Mouse (Mus musculus) hindbrain, embryonic 13.5 days (tissue): ENCODE data around the gene Spata18. TPM values are rescaled to one million over a fixed set of nuclear protein-coding genes. Genes with fewer than 3 reads are reported as not detected.
A peak's percentile ranks its signal among the peaks of the same experiment; 100 is the strongest.

Source experiments
- ATAC-seq: fragments of 200-750 bp; cut with Nextera tagmentation; 2 replicates; pipeline ENCODE4 v1.8.0; 2017; ENCODE audit warnings: moderate TSS enrichment; ENCODE audit not compliant: low FRiP score
- H3K27ac ChIP-seq: fragments of 300-500 bp; sonication (generic); 2 replicates; pipeline ENCODE4 v1.5.1; 2015; ENCODE audit warnings: inconsistent platforms, mild to moderate bottlenecking, moderate library complexity
- H3K27me3 ChIP-seq: fragments of 300-500 bp; sonication (generic); 2 replicates; pipeline ENCODE4 v1.6.1; 2015; ENCODE audit warnings: mild to moderate bottlenecking, inconsistent platforms
- H3K36me3 ChIP-seq: fragments of 300-500 bp; sonication (generic); 2 replicates; pipeline ENCODE4 v1.6.1; 2015; ENCODE audit warnings: mild to moderate bottlenecking, inconsistent platforms
- H3K4me1 ChIP-seq: fragments of 300-500 bp; sonication (generic); replicated peaks from 2 replicates; pipeline ENCODE4 v1.6.1; 2015; ENCODE audit warnings: inconsistent platforms
- H3K4me2 ChIP-seq: fragments of 300-500 bp; sonication (generic); 2 replicates; pipeline ENCODE4 v1.6.1; 2015; ENCODE audit warnings: inconsistent platforms, mild to moderate bottlenecking, moderate library complexity
- H3K4me3 ChIP-seq: fragments of 300-500 bp; sonication (generic); 2 replicates; pipeline ENCODE4 v1.5.1; 2015; ENCODE audit warnings: mild to moderate bottlenecking, inconsistent platforms
- H3K9ac ChIP-seq: fragments of 300-500 bp; sonication (generic); 2 replicates; pipeline ENCODE4 v1.6.1; 2015; ENCODE audit warnings: mild to moderate bottlenecking, inconsistent platforms
- H3K9me3 ChIP-seq: fragments of 300-500 bp; sonication (generic); 2 replicates; pipeline ENCODE4 v1.6.1; 2016; ENCODE audit warnings: inconsistent platforms
- WGBS: fragments of 180-500 bp; shearing (Covaris S2); methylation state at CpG from one replicate; pipeline ENCODE4 v1.1.7; 2015; 5-methylcytosine and 5-hydroxymethylcytosine counted together
- polyA plus RNA-seq: library from polyadenylated mRNA; unstranded; fragments of >200 nt; fragmentation: Nextera tagmentation; extraction: Ambion mirVana; gene quantifications from 2 replicates; pipeline ENCODE4 v1.2.1, GENCODE M21; 2015

Gene Spata18
- 0.45 and 1.4 TPM in 2 replicates for polyA plus RNA-seq

GRCm38 (mm10) chr5:73651061-73651854 is at the start of gene Spata18:
TSS of gene Spata18 (plus strand) at chr5:73651379.
- Histone ChIP-seq H3K27me3 (peaks cover 71% of the 10 kb centered on the region), H3K4me3 (peak within 1 kb of the TSS; percentile 44), H3K9me3 (no peaks in the 10 kb centered on the region), H3K36me3 (no peaks in the 10 kb centered on the region), H3K4me1 (peaks cover 30% of the 10 kb centered on the region), H3K4me2 (peak within 1 kb of the TSS; percentile 79), H3K27ac (no peak within 1 kb of the TSS), H3K9ac (peak within 1 kb of the TSS; percentile 66)
- WGBS, result under 1% methylated on average over 54 of the region's 57 CpGs
- ATAC-seq, result no peak

GRCm38 (mm10) chr5:73602865-73603264 is 48.3 kb upstream of the Spata18 start:
- peaks cover 23% of the 10 kb centered on the region for H3K4me1 ChIP-seq
- H3K9me3 ChIP-seq, result no peaks in the 10 kb centered on the region; the same call in 1 of the 2 replicates
- no peak overlapping the region for H3K4me3 ChIP-seq
- no peak overlapping the region for H3K4me2 ChIP-seq
- WGBS, result 82% methylated on average over 3 of the region's 3 CpGs
- H3K36me3 ChIP-seq, result no peaks in the 10 kb centered on the region
- H3K9ac ChIP-seq, result no peak overlapping the region
- H3K27me3 ChIP-seq, result no peaks in the 10 kb centered on the region
- no peak overlapping the region for H3K27ac ChIP-seq
- no peak for ATAC-seq

GRCm38 (mm10) chr5:73604542-73604941 is 46.6 kb upstream of the Spata18 start:
- H3K27me3 ChIP-seq, result no peaks in the 10 kb centered on the region
- 73% methylated on average over 6 of the region's 6 CpGs for WGBS

GRCm38 (mm10) chr5:73604964-73605363 is 46.2 kb upstream of the Spata18 start:
- H3K4me3 ChIP-seq, result no peak overlapping the region
- no peaks in the 10 kb centered on the region for H3K36me3 ChIP-seq
- peaks cover under 1% of the 10 kb centered on the region for H3K9me3 ChIP-seq
- no peak overlapping the region for H3K27ac ChIP-seq
- no peak overlapping the region for H3K9ac ChIP-seq
- H3K27me3 ChIP-seq, result no peaks in the 10 kb centered on the region
- no peak overlapping the region for H3K4me2 ChIP-seq
- no peak for ATAC-seq
- peaks cover 15% of the 10 kb centered on the region for H3K4me1 ChIP-seq
- WGBS, result 91% methylated on average over 6 of the region's 6 CpGs

More at GRCm38 (mm10) chr5:73604542-73604941, 46.6 kb upstream of the Spata18 start:
- H3K9me3 ChIP-seq, result no peaks in the 10 kb centered on the region; the same call in 1 of the 2 replicates
- no peak overlapping the region for H3K4me2 ChIP-seq
- H3K36me3 ChIP-seq, result no peaks in the 10 kb centered on the region
- H3K27ac ChIP-seq, result no peak overlapping the region
- no peak overlapping the region for H3K9ac ChIP-seq
- no peak overlapping the region for H3K4me3 ChIP-seq
- H3K4me1 ChIP-seq, result peaks cover 16% of the 10 kb centered on the region
- ATAC-seq, result no peak

GRCm38 (mm10) chr5:73611071-73611470 is 40.1 kb upstream of the Spata18 start:
- no peaks in the 10 kb centered on the region for H3K36me3 ChIP-seq
- no peak overlapping the region for H3K27ac ChIP-seq
- H3K4me3 ChIP-seq, result no peak overlapping the region
- no peaks in the 10 kb centered on the region for H3K27me3 ChIP-seq
- ATAC-seq, result no peak
- H3K9me3 ChIP-seq, result peaks cover 11% of the 10 kb centered on the region
- H3K4me1 ChIP-seq, result no peaks in the 10 kb centered on the region
- no peak overlapping the region for H3K9ac ChIP-seq
- WGBS, result 94% methylated on average over 4 of the region's 4 CpGs
- no peak overlapping the region for H3K4me2 ChIP-seq

GRCm38 (mm10) chr5:73613296-73613695 is 37.9 kb upstream of the Spata18 start:
- H3K27me3 ChIP-seq, result no peaks in the 10 kb centered on the region
- ATAC-seq, result no peak
- peaks cover 11% of the 10 kb centered on the region for H3K9me3 ChIP-seq
- H3K4me2 ChIP-seq, result no peak overlapping the region
- no peak overlapping the region for H3K4me3 ChIP-seq
- no peaks in the 10 kb centered on the region for H3K4me1 ChIP-seq
- H3K36me3 ChIP-seq, result no peaks in the 10 kb centered on the region
- whole genome bisulfite sequencing, result 94% methylated on average over 8 of the region's 8 CpGs
- no peak overlapping the region for H3K9ac ChIP-seq
- no peak overlapping the region for H3K27ac ChIP-seq

GRCm38 (mm10) chr5:73615211-73615610 is 36.0 kb upstream of the Spata18 start:
- Histone ChIP-seq H3K36me3 (no peaks in the 10 kb centered on the region), H3K9me3 (peaks cover 8% of the 10 kb centered on the region), H3K27me3 (no peaks in the 10 kb centered on the region), H3K9ac (no peak overlapping the region), H3K4me2 (no peak overlapping the region), H3K27ac (no peak overlapping the region), H3K4me1 (no peaks in the 10 kb centered on the region), H3K4me3 (no peak overlapping the region)
- 88% methylated on average over 7 of the region's 7 CpGs for WGBS
- no peak for ATAC-seq

- no peak overlapping the region for H3K27ac ChIP-seq
- no peak overlapping the region for H3K9ac ChIP-seq
- H3K9me3 ChIP-seq, result no peaks in the 10 kb centered on the region
- H3K4me3 ChIP-seq, result no peak overlapping the region
- H3K4me2 ChIP-seq, result no peak overlapping the region
- H3K4me1 ChIP-seq, result no peaks in the 10 kb centered on the region
- WGBS, result 84% methylated on average over 1 of the region's 1 CpGs
- H3K36me3 ChIP-seq, result no peaks in the 10 kb centered on the region
- H3K27me3 ChIP-seq, result no peaks in the 10 kb centered on the region
- ATAC-seq, result no peak
Observed at GRCm38 (mm10) chr5:73618969-73619368, 32.2 kb upstream of the Spata18 start.

GRCm38 (mm10) chr5:73625505-73625904 is 25.7 kb upstream of the Spata18 start:
- Histone ChIP-seq H3K4me2 (no peak overlapping the region), H3K27me3 (0 out of 2 replicates have a peak, but pooled peaks cover 4% of the 10 kb centered on the region), H3K9ac (no peak overlapping the region), H3K4me3 (no peak overlapping the region), H3K9me3 (no peaks in the 10 kb centered on the region), H3K27ac (no peak overlapping the region), H3K36me3 (no peaks in the 10 kb centered on the region), H3K4me1 (no peaks in the 10 kb centered on the region)
- no peak for ATAC-seq
- WGBS, result 68% methylated on average over 1 of the region's 1 CpGs

- peaks cover 5% of the 10 kb centered on the region for H3K4me1 ChIP-seq
- 89% methylated on average over 7 of the region's 7 CpGs for WGBS
- 0 out of 2 replicates have a peak, but pooled peaks cover 4% of the 10 kb centered on the region for H3K27me3 ChIP-seq
- H3K4me3 ChIP-seq, result no peak overlapping the region
- H3K36me3 ChIP-seq, result no peaks in the 10 kb centered on the region
- no peak overlapping the region for H3K27ac ChIP-seq
- H3K9me3 ChIP-seq, result no peaks in the 10 kb centered on the region
- no peak for ATAC-seq
- H3K4me2 ChIP-seq, result no peak overlapping the region
- no peak overlapping the region for H3K9ac ChIP-seq
Observed at GRCm38 (mm10) chr5:73626842-73627241, 24.3 kb upstream of the Spata18 start.

- 53% methylated on average over 4 of the region's 4 CpGs for WGBS
- Histone ChIP-seq H3K4me1 (peaks cover 5% of the 10 kb centered on the region), H3K9ac (no peak overlapping the region), H3K27me3 (0 out of 2 replicates have a peak, but pooled peaks cover 4% of the 10 kb centered on the region), H3K4me3 (no peak overlapping the region), H3K4me2 (no peak overlapping the region), H3K27ac (no peak overlapping the region), H3K9me3 (no peaks in the 10 kb centered on the region), H3K36me3 (no peaks in the 10 kb centered on the region)
- no peak for ATAC-seq
Observed at GRCm38 (mm10) chr5:73627559-73627958, 23.6 kb upstream of the Spata18 start.

- Histone ChIP-seq H3K9ac (no peak overlapping the region), H3K27ac (no peak overlapping the region), H3K4me1 (peaks cover 5% of the 10 kb centered on the region), H3K9me3 (no peaks in the 10 kb centered on the region), H3K36me3 (no peaks in the 10 kb centered on the region), H3K4me3 (no peak overlapping the region), H3K27me3 (0 out of 2 replicates have a peak, but pooled peaks cover 4% of the 10 kb centered on the region), H3K4me2 (no peak overlapping the region)
- no peak for ATAC-seq
- 83% methylated on average over 15 of the region's 15 CpGs for WGBS
Observed at GRCm38 (mm10) chr5:73627991-73628390, 23.2 kb upstream of the Spata18 start.

GRCm38 (mm10) chr5:73630141-73630540 is 21.0 kb upstream of the Spata18 start:
- peaks cover 15% of the 10 kb centered on the region for H3K36me3 ChIP-seq
- no peak overlapping the region for H3K27ac ChIP-seq
- peaks cover 5% of the 10 kb centered on the region for H3K4me1 ChIP-seq
- no peak overlapping the region for H3K4me2 ChIP-seq
- 89% methylated on average over 5 of the region's 5 CpGs for WGBS
- H3K9ac ChIP-seq, result no peak overlapping the region
- no peak for ATAC-seq
- H3K9me3 ChIP-seq, result no peaks in the 10 kb centered on the region
- no peak overlapping the region for H3K4me3 ChIP-seq
- H3K27me3 ChIP-seq, result 0 out of 2 replicates have a peak, but pooled peaks cover 4% of the 10 kb centered on the region
